Mouse (Mus musculus): ENCODE measurements around the gene Gm20219. TPM values are rescaled to one million over a fixed set of nuclear protein-coding genes. Genes with fewer than 3 reads are reported as not detected.
A peak's percentile ranks its signal among the peaks of the same experiment; 100 is the strongest.

Gm20219 gene
- polyA plus RNA-seq, 1 experiment from 2014 or later, result 10.7 TPM

- 78% methylated on average over 1 of the region's 1 CpGs for WGBS
- Histone ChIP-seq H3K4me3 (replicated peaks) (peak overlapping the region; percentile 88), H3K27ac (no peak overlapping the region), H3K4me2 (peak overlapping the region; percentile 78), H3K9me3 (no peaks in the 10 kb centered on the region), H3K9ac (peak overlapping the region; percentile 89; the same call in 1 of the 2 replicates), H3K27me3 (replicated peaks) (no peaks in the 10 kb centered on the region), H3K4me1 (peaks cover 38% of the 10 kb centered on the region), H3K36me3 (peaks cover 40% of the 10 kb centered on the region)
- no peak for ATAC-seq (ENCODE audit: insufficient read depth, low FRiP score, low read depth)
These were observed 28.9 kb upstream of the Gm20219 start for GRCm38 (mm10) chr17:56583071-56583470.

DNA sequence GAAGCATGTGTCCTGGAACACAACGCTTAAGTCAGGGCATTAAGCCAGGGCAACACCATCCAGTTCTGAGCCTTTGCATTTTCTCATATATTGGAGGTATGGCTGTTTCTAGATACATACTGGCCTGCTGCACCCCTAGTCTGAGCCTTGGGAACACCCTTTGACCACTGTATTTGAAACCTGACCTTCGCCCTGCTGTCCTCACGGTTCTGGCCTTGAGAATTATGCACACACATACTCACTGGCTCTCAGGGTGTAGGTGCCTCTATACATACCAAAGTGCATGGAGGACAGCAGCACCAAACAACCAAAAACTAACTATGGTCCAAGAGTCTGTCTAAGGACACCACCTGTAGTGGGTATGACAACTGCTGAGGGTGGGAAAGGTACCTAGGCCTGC is 18.8 kb upstream of the Gm20219 start:
- no peak overlapping the region for H3K4me3 ChIP-seq (replicated peaks)
- no peak overlapping the region for H3K9ac ChIP-seq
- no peaks in the 10 kb centered on the region for H3K27me3 ChIP-seq (replicated peaks)
- 93% methylated on average over 3 of the region's 3 CpGs for WGBS
- H3K9me3 ChIP-seq, result no peaks in the 10 kb centered on the region
- no peak for ATAC-seq (ENCODE audit: insufficient read depth, low FRiP score, low read depth)
- H3K27ac ChIP-seq, result no peak overlapping the region
- H3K4me1 ChIP-seq, result no peaks in the 10 kb centered on the region
- no peak overlapping the region for H3K4me2 ChIP-seq
- peaks cover 71% of the 10 kb centered on the region for H3K36me3 ChIP-seq

- Histone ChIP-seq H3K4me1 (no peaks in the 10 kb centered on the region), H3K9me3 (no peaks in the 10 kb centered on the region), H3K36me3 (peaks cover 72% of the 10 kb centered on the region), H3K4me3 (replicated peaks) (no peak overlapping the region), H3K27me3 (replicated peaks) (no peaks in the 10 kb centered on the region), H3K4me2 (no peak overlapping the region), H3K9ac (no peak overlapping the region), H3K27ac (no peak overlapping the region)
- ATAC-seq (ENCODE audit: insufficient read depth, low FRiP score, low read depth), result no peak
- 43% methylated on average over 1 of the region's 1 CpGs for WGBS
These were observed 18.0 kb upstream of the Gm20219 start for GRCm38 (mm10) chr17:56572154-56572553.

DNA sequence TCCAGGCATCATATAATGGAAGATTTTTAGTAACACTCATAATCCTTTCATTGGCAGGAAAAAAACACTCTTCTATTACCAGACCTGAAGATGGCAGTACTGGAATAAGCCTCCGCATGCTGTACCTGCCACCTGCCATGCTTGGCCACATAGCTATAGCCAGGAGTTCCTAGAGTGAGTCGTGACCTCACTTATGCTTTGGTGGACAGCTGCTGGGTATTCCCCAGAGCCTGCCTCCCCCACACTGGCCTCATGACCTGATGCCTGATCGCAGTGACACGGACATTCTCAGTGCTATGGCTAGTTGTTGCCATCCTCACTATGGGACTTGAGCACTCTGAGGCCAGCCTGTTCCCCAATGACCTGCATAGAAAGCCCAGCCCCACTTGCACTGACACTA is 16.1 kb upstream of the Gm20219 start:
- no peak for ATAC-seq (ENCODE audit: insufficient read depth, low FRiP score, low read depth)
- Histone ChIP-seq H3K4me2 (no peak overlapping the region), H3K36me3 (peaks cover 78% of the 10 kb centered on the region), H3K27ac (no peak overlapping the region), H3K4me3 (replicated peaks) (no peak overlapping the region), H3K9ac (no peak overlapping the region), H3K9me3 (no peaks in the 10 kb centered on the region), H3K4me1 (no peaks in the 10 kb centered on the region), H3K27me3 (replicated peaks) (no peaks in the 10 kb centered on the region)
- 90% methylated on average over 4 of the region's 4 CpGs for WGBS

DNA sequence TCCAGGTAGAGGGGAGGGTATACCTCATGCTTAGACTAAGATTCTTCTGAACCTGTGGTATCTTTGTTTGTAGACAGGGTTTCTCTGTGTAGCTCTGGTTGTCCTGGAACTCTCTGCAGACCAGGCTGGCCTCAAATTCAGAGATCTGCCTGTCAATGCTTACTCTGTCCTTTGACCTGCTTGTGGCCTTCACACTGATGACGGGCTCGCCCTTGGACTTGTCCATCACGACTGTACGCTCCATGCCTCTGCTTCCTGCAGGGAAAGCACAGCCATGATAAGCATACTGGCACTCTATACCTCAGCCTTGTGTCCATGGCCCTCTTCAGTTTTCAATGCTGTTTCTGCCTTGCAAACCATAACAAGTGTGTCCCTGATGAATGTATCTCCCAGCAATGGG is 13.2 kb upstream of the Gm20219 start:
- H3K27ac ChIP-seq, result no peak overlapping the region
- H3K36me3 ChIP-seq, result peaks cover 88% of the 10 kb centered on the region
- no peak for ATAC-seq (ENCODE audit: insufficient read depth, low FRiP score, low read depth)
- H3K9me3 ChIP-seq, result no peaks in the 10 kb centered on the region
- no peak overlapping the region for H3K4me3 ChIP-seq (replicated peaks)
- H3K9ac ChIP-seq, result no peak overlapping the region
- no peak overlapping the region for H3K4me2 ChIP-seq
- H3K4me1 ChIP-seq, result no peaks in the 10 kb centered on the region
- no peaks in the 10 kb centered on the region for H3K27me3 ChIP-seq (replicated peaks)
- 93% methylated on average over 4 of the region's 4 CpGs for WGBS

GRCm38 (mm10) chr17:56566918-56567317 is 12.7 kb upstream of the Gm20219 start:
- H3K27ac ChIP-seq, result no peak overlapping the region
- H3K4me3 ChIP-seq (replicated peaks), result no peak overlapping the region
- no peaks in the 10 kb centered on the region for H3K4me1 ChIP-seq
- no peak overlapping the region for H3K4me2 ChIP-seq
- peaks cover 92% of the 10 kb centered on the region for H3K36me3 ChIP-seq
- no peak overlapping the region for H3K9ac ChIP-seq
- WGBS, result 97% methylated on average over 5 of the region's 5 CpGs
- no peak for ATAC-seq (ENCODE audit: insufficient read depth, low FRiP score, low read depth)
- H3K9me3 ChIP-seq, result no peaks in the 10 kb centered on the region
- H3K27me3 ChIP-seq (replicated peaks), result no peaks in the 10 kb centered on the region

DNA sequence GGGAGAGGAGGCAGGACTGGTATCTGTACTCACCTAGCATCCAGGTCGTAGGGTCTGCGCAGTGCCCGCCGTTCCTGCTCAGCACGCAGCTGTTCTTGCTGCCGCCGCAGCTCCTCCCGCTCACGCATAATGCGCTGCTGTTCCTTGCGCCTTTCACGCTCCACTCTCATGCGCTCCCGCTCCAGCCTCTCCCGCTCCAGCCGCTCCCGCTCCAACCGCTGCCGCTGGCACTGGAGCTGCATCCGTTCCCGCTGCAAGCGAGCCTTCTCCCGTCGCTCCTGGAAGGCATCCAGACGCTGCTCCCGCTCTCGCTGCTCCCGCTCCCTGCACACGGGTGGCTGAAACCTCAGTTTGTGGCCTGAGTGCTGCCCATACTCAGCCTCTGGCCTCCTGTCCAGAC is 12.1 kb upstream of the Gm20219 start:
- no peaks in the 10 kb centered on the region for H3K4me1 ChIP-seq
- H3K27ac ChIP-seq, result no peak overlapping the region
- ATAC-seq (ENCODE audit: insufficient read depth, low FRiP score, low read depth), result no peak
- H3K36me3 ChIP-seq, result peaks cover 95% of the 10 kb centered on the region
- WGBS, result 91% methylated on average over 29 of the region's 29 CpGs
- no peak overlapping the region for H3K4me3 ChIP-seq (replicated peaks)
- no peak overlapping the region for H3K9ac ChIP-seq
- H3K9me3 ChIP-seq, result no peaks in the 10 kb centered on the region
- H3K4me2 ChIP-seq, result no peak overlapping the region
- no peaks in the 10 kb centered on the region for H3K27me3 ChIP-seq (replicated peaks)

GRCm38 (mm10) chr17:56561866-56562265 is 7.7 kb upstream of the Gm20219 start:
- Histone ChIP-seq H3K4me1 (no peaks in the 10 kb centered on the region), H3K36me3 (peaks cover 60% of the 10 kb centered on the region), H3K9ac (no peak overlapping the region), H3K4me3 (replicated peaks) (no peak overlapping the region), H3K27me3 (replicated peaks) (no peaks in the 10 kb centered on the region), H3K27ac (no peak overlapping the region), H3K4me2 (no peak overlapping the region), H3K9me3 (no peaks in the 10 kb centered on the region)
- 94% methylated on average over 2 of the region's 2 CpGs for WGBS
- ATAC-seq (ENCODE audit: insufficient read depth, low FRiP score, low read depth), result no peak

GRCm38 (mm10) chr17:56560131-56560530 is 5.9 kb upstream of the Gm20219 start:
- no peak overlapping the region for H3K4me3 ChIP-seq (replicated peaks)
- peaks cover 43% of the 10 kb centered on the region for H3K36me3 ChIP-seq
- no peaks in the 10 kb centered on the region for H3K9me3 ChIP-seq
- no peaks in the 10 kb centered on the region for H3K27me3 ChIP-seq (replicated peaks)
- WGBS, result 57% methylated on average over 1 of the region's 1 CpGs
- no peaks in the 10 kb centered on the region for H3K4me1 ChIP-seq
- H3K27ac ChIP-seq, result no peak overlapping the region
- H3K4me2 ChIP-seq, result no peak overlapping the region
- ATAC-seq (ENCODE audit: insufficient read depth, low FRiP score, low read depth), result no peak
- no peak overlapping the region for H3K9ac ChIP-seq

DNA sequence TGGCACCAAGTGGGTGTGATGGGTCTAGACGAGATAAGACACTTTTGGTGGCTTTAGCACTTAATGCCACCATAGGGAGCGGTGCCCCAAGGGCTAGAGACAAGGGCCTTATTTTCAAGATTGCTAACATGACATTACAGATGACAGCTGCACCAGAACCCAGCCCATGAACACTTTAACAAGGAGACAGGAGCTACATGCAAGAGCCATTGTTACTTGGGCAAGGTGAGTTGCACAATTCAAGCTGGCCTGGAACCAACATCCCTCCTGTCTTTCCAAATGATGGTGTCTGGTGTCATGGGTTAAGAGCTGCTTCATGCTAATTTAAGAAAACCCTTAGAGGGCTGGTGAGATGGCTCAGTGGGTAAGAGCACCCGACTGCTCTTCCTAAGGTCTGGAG is 5.2 kb upstream of the Gm20219 start:
- no peak overlapping the region for H3K9ac ChIP-seq
- ATAC-seq (ENCODE audit: insufficient read depth, low FRiP score, low read depth), result no peak
- peaks cover 36% of the 10 kb centered on the region for H3K36me3 ChIP-seq
- H3K4me2 ChIP-seq, result no peak overlapping the region
- H3K27me3 ChIP-seq (replicated peaks), result no peaks in the 10 kb centered on the region
- H3K27ac ChIP-seq, result no peak overlapping the region
- no peaks in the 10 kb centered on the region for H3K9me3 ChIP-seq
- 0 out of 2 replicates have a peak, but pooled peaks cover 2% of the 10 kb centered on the region for H3K4me1 ChIP-seq
- H3K4me3 ChIP-seq (replicated peaks), result no peak overlapping the region
- 70% methylated on average over 3 of the region's 3 CpGs for WGBS

DNA sequence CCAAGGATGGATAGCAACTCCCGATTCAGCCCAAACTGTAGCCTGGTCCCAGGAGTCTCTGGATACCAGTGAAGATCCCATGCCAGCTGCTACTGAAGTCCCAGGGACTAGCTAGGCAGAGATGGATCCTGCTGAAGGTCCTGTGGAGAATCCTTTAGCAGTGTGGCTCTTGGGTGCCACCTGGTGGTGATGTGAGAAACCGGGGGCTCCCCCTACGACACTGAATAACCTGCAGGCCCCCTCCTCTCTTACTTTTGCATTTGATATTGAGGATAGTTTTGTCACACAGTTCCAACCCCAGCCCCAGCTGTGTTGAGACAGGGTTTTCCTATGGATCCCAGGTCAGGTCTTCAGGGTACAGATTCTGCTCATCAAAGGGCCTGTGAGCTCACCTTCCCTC is 4.3 kb upstream of the Gm20219 start:
- no peak overlapping the region for H3K4me2 ChIP-seq
- no peak overlapping the region for H3K27ac ChIP-seq
- peaks cover 26% of the 10 kb centered on the region for H3K36me3 ChIP-seq
- H3K9ac ChIP-seq, result no peak overlapping the region
- no peaks in the 10 kb centered on the region for H3K27me3 ChIP-seq (replicated peaks)
- WGBS, result 16% methylated on average over 3 of the region's 3 CpGs
- no peak overlapping the region for H3K4me3 ChIP-seq (replicated peaks)
- H3K9me3 ChIP-seq, result no peaks in the 10 kb centered on the region
- H3K4me1 ChIP-seq, result 0 out of 2 replicates have a peak, but pooled peaks cover 2% of the 10 kb centered on the region
- peak; percentile 32; the same call in 1 of the 2 replicates for ATAC-seq (ENCODE audit: insufficient read depth, low FRiP score, low read depth)

GRCm38 (mm10) chr17:56552781-56553363 is 1.3 kb downstream of the Gm20219 start:
- Histone ChIP-seq H3K4me2 (peak overlapping the region; percentile 38), H3K4me1 (0 out of 2 replicates have a peak, but pooled peaks cover 6% of the 10 kb centered on the region), H3K9ac (no peak overlapping the region), H3K9me3 (no peaks in the 10 kb centered on the region), H3K27ac (no peak overlapping the region), H3K4me3 (replicated peaks) (peak overlapping the region; percentile 29), H3K27me3 (replicated peaks) (no peaks in the 10 kb centered on the region), H3K36me3 (no peaks in the 10 kb centered on the region)
- no peak for ATAC-seq (ENCODE audit: insufficient read depth, low FRiP score, low read depth)
- 56% methylated on average over 5 of the region's 5 CpGs for WGBS

All from stomach, embryonic 15.5 days (tissue).